In the genomic region with DNA sequence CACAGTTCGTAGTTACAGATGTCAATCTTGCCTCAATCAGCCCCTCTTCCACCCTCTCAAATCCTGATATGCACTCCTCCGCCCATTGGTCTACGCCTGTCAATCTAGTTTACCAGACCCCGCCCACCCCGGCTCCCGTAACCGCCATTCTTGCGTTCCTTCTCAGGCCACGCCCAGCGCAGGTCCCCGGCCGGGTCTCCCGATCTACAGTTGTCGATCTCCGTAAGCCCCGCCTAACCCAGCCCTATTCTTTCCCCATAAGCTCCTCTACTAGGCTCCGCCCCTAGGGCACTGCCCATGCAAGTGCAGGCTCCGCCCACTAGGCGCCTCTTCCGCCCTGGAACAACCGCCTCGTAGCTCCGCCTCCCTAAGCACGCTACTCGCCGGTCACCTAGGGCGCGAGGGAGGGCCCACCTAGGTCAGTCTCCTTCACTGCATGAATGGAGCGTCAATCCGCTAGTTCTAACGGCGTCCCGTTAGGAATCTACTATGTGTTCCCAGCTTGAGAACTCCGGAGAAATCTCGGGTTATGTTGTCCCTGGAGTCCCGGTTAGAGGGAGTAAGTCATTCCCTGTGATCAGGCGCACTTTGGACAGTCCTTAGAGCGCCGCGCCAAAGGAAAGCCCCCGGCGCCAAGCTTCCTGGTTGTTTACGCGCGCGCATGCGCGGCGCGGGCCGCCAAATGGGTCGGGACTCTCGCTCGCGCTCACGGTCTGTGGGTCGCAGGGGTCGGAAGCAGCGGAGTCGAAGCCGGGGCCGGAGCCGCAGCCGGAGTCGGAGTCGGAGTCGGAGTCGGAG, we compare ENCODE assay signal across 8 mouse cellular contexts. TPM values are rescaled to one million over a fixed set of nuclear protein-coding genes. Genes with fewer than 3 reads are reported as not detected.
DNase-seq lines count a peak whose midpoint lies in the region; ATAC-seq and TF ChIP-seq lines count a peak whose summit lies in the region.

A gene (plus strand): TSS at position 554 of the 798 bp plus-strand sequence.

- under 1% methylated on average over 68 of the region's 68 CpGs for WGBS in hindbrain, embryonic 10.5 days
- under 1% methylated on average over 67 of the region's 68 CpGs for WGBS in lung, postnatal 0 days

- peaks cover 67% of the 10 kb centered on the region for H3K36me3 ChIP-seq in hindbrain, embryonic 10.5 days
- H3K36me3 ChIP-seq in lung, postnatal 0 days (ENCODE audit: insufficient read depth, low read length): peaks cover 29% of the 10 kb centered on the region

- H3K27ac ChIP-seq in hindbrain, embryonic 10.5 days: peak within 1 kb of the TSS; percentile 96
- peak within 1 kb of the TSS; percentile 89 for H3K27ac ChIP-seq in lung, postnatal 0 days (ENCODE audit: low read length)

- peak within 1 kb of the TSS; percentile 85 for H3K4me2 ChIP-seq in lung, postnatal 0 days (replicated peaks; ENCODE audit: low read depth, low read length)

- peak; percentile 78 for ATAC-seq in frontal cortex, adult (ENCODE audit: low TSS enrichment)
- peak; percentile 91 for ATAC-seq in lung, postnatal 0 days

- peak; percentile 100 for DNase-seq in MN1 (ENCODE audit: low spot score)
- peak; percentile 100 for DNase-seq in cerebellum, adult 9-10 months
- peak; percentile 99 for DNase-seq in hindbrain, embryonic 10.5 days (ENCODE audit: low spot score)
- peak; percentile 100 for DNase-seq in layer of hippocampus, adult 9-11 months
- DNase-seq in lung, postnatal 0 days (ENCODE audit: low spot score): peak; percentile 100
- DNase-seq in ovary, postnatal 14 days (ENCODE audit: low spot score): peak; percentile 96
- DNase-seq in thymus, postnatal 14 days: peak; percentile 100

- peaks cover 60% of the 10 kb centered on the region for H3K4me1 ChIP-seq in hindbrain, embryonic 10.5 days (replicated peaks)
- H3K4me1 ChIP-seq in lung, postnatal 0 days (ENCODE audit: insufficient read depth, low read depth, low read length): peaks cover 10% of the 10 kb centered on the region

- peak; percentile 87 for TF ChIP-seq EP300 in lung, postnatal 0 days (IDR thresholded peaks at IDR 0.05)

- H3K4me3 ChIP-seq in hindbrain, embryonic 10.5 days: peak within 1 kb of the TSS; percentile 80
- H3K4me3 ChIP-seq in lung, postnatal 0 days (ENCODE audit: low read depth, low read length): peak within 1 kb of the TSS; percentile 96

- peak within 1 kb of the TSS; percentile 91 for H3K9ac ChIP-seq in lung, postnatal 0 days (replicated peaks; ENCODE audit: low read depth)

- H3K27me3 ChIP-seq in hindbrain, embryonic 10.5 days (ENCODE audit: insufficient read depth, poor library complexity, severe bottlenecking): peaks cover 9% of the 10 kb centered on the region; the same call in 1 of the 2 replicates
- H3K27me3 ChIP-seq in lung, postnatal 0 days (replicated peaks; ENCODE audit: insufficient read depth, low read length): no peaks in the 10 kb centered on the region

- peak; percentile 58 for TF ChIP-seq CTCF in lung, postnatal 0 days (IDR thresholded peaks at IDR 0.05)

- no peaks in the 10 kb centered on the region for H3K9me3 ChIP-seq in hindbrain, embryonic 10.5 days
- H3K9me3 ChIP-seq in lung, postnatal 0 days (ENCODE audit: low read length): no peaks in the 10 kb centered on the region

RNA-seq across cellular contexts. Expression of the gene that starts here (rescaled TPM):
- 53.2 and 58.8 TPM in 2 replicates for polyA plus RNA-seq in hindbrain, embryonic 10.5 days (2016; fragmentation: Nextera tagmentation; extraction: Ambion mirVana)
- polyA plus RNA-seq in lung, postnatal 0 days (2015; fragmentation: Nextera tagmentation; extraction: Ambion mirVana): 20.3 and 23.0 TPM in 2 replicates

Comparison
In these comparisons a context has a peak if more than half of its experiments do, and no peak if none do; other contexts are left out.
1. Peak in every context shown above with its lines: DNase-seq, ATAC-seq, H3K4me3 ChIP-seq and H3K27ac ChIP-seq.